Mouse (Mus musculus) cortical plate, adult 2 months (tissue): ENCODE data around the gene Dusp27. TPM values are rescaled to one million over a fixed set of nuclear protein-coding genes. Genes with fewer than 3 reads are reported as not detected.

Experiments used
- H3K27ac ChIP-seq: fragments of 200-500 bp; 2 replicates; pipeline ENCODE4 v1.5.1; 2012; ENCODE audit warnings: low read length, control low read depth, inconsistent platforms; ENCODE audit not compliant: insufficient read depth
- H3K4me1 ChIP-seq: fragments of 200-500 bp; 2 replicates; pipeline ENCODE4 v1.6.1; 2011; ENCODE audit warnings: low read length; ENCODE audit not compliant: control insufficient read depth, insufficient read depth
- H3K4me3 ChIP-seq: fragments of 200-500 bp; 2 replicates; pipeline ENCODE4 v1.5.1; 2011; ENCODE audit warnings: mild to moderate bottlenecking, low read length, control low read depth; ENCODE audit not compliant: insufficient read depth
- CTCF ChIP-seq: fragments of 200-500 bp; IDR thresholded peaks from 2 replicates; pipeline ENCODE4 v1.5.1; 2011; ENCODE audit warnings: mild to moderate bottlenecking, control low read depth, low read length; ENCODE audit not compliant: insufficient read depth; ENCODE audit errors: extremely low read depth
- POLR2A ChIP-seq: fragments of 200-500 bp; IDR thresholded peaks from 2 replicates; pipeline ENCODE4 v1.6.1; 2011; ENCODE audit warnings: mild to moderate bottlenecking, low read length, control low read depth; ENCODE audit not compliant: insufficient read depth; ENCODE audit errors: extremely low read depth
- polyA plus RNA-seq: library from polyadenylated mRNA; depleted of rRNA; stranded (reverse); fragments of >200 nt; gene quantifications from 2 replicates; pipeline ENCODE4 v1.2.3, GENCODE M21; 2012

Dusp27 gene
- polyA plus RNA-seq, 1 experiment: 0.21 TPM

GRCm38 (mm10) chr1:166132367-166132766 lies 4.6 kb upstream of the Dusp27 start:
- no peak for TF ChIP-seq CTCF
- TF ChIP-seq POLR2A: no peak
- H3K27ac ChIP-seq: no peak overlapping the region
- no peaks in the 10 kb centered on the region for H3K4me1 ChIP-seq
- H3K4me3 ChIP-seq: no peak overlapping the region

- no peak within 1 kb of the TSS for H3K4me3 ChIP-seq
- no peak for TF ChIP-seq POLR2A
- no peak for TF ChIP-seq CTCF
- no peaks in the 10 kb centered on the region for H3K4me1 ChIP-seq
- no peak within 1 kb of the TSS for H3K27ac ChIP-seq
Observed at GRCm38 (mm10) chr1:166130224-166130860, 2.6 kb upstream of the Dusp27 start, which contains the start of gene Gpa33. Gene Gpa33 (plus strand): TSS chr1:166130238.

- no peak overlapping the region for H3K4me3 ChIP-seq
- H3K4me1 ChIP-seq: no peaks in the 10 kb centered on the region
- no peak overlapping the region for H3K27ac ChIP-seq
- no peak for TF ChIP-seq CTCF
- TF ChIP-seq POLR2A: no peak
Observed at GRCm38 (mm10) chr1:166128551-166128950, 829 bp upstream of the Dusp27 start.

DNA sequence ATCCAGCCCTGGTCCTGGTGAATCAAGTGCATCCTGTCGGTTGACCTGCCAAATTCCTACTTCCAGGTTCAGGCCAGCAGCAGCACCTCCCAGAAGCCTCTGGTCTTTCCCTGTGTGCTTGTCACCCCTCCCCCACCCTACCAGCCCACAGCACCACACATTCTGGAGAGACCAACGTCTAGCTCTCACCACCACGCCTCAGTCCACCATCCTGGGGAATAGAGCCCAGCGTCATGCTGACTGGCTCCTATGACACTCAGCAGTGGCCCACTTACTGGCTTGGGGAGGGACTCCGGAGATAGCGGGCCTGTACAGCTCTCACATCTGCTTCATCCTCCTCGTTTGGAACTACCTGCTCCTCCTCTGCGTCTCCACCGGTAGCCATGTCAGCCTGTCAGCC lies 927 bp downstream of the Dusp27 start:
- no peak for TF ChIP-seq POLR2A
- no peak for TF ChIP-seq CTCF
- no peak overlapping the region for H3K4me3 ChIP-seq
- H3K4me1 ChIP-seq: no peaks in the 10 kb centered on the region
- H3K27ac ChIP-seq: no peak overlapping the region

DNA sequence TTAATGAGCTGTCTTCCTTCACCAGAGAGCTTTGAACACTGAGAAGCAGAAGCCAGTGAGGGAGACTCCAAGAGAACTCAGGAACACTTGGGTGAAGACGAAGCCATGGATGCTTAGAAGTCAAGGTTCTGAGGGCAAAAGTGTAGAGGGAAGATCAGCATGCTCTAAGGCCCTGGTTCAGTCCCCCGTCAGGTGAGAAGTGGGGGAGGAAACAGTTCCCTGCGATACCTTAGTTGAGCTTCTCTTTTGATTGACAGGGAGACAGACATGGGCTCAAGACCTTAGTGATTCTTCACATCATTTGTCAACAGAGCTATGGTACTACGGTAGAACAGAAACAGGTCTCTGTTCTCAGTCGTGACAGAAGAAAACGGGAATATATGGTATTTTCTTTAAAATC lies 1.4 kb downstream of the Dusp27 start:
- H3K4me1 ChIP-seq: no peaks in the 10 kb centered on the region
- H3K4me3 ChIP-seq: no peak overlapping the region
- TF ChIP-seq CTCF (no peak), POLR2A (no peak)
- no peak overlapping the region for H3K27ac ChIP-seq

DNA sequence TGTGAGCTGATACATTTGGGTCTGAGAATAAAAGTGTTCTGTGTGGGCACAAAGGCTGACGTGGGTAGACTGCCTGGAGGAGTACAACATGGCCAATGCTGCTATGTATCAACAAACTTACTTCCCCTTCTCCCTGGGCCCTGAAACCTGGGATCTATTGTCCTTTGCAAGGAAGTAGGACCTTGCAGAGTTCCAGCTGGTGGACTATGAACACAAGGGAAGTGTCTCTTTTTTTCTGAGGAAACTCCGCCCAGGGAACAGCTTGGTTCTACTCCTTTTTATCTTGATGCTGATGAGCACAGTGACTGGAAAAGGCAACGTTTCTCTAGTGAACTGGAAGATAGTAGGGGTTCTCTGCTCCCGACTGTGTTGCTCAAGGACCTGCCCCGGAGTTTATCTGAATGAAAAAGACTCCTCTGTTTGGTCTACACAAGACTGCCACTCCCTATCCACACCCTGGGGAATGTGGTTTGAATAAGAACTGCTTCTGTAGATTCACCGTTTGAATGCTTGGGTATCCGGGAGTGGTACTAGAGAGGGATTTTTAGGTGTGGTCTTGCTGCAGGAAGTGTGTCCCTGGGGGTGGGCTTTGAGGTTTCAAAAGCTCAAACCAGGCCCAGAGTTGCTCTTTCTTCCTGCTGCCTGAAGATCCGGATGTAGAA lies 2.7 kb downstream of the Dusp27 start:
- TF ChIP-seq CTCF (no peak), POLR2A (no peak)
- H3K4me1 ChIP-seq: no peaks in the 10 kb centered on the region
- H3K27ac ChIP-seq: no peak overlapping the region
- no peak overlapping the region for H3K4me3 ChIP-seq

DNA sequence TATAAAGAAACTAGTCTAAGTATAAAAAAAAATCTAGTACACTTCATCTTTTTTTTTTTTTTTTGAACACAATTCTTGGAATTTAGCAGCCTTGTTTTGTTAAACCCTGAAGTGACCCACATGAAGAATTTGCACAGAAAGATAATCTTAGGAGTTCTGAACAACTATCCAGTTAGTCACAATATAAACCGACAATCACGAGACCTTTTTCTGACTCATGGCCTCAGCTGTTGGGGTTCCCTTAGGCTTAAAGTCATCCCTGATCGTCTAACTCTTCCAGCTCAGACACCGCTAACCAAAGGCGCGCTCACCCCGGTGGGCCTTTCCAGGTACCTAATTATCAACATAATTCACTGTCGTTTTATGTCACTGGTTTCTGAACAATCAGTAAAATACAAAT lies 4.0 kb downstream of the Dusp27 start:
- Histone ChIP-seq H3K27ac (no peak overlapping the region), H3K4me3 (no peak overlapping the region), H3K4me1 (no peaks in the 10 kb centered on the region)
- TF ChIP-seq CTCF (no peak), POLR2A (no peak)

DNA sequence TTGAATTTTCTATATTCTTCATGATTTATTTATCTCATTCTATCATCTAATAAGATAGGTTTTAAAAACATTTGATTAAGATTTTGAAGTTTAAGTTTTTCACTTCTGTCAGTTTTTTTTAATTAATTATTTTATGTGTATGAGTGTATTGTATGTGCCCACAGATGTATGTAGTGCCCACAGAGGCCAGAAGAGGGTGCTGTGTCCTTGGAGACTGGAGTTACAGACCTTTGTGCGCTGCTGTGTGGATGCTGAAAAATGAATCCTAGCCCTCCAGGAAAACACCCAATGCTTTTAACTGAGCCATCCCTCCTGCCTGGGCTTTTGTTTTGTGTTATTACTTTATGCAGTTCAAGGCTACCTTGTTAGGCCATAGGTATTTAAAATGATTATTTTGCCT lies 4.7 kb downstream of the Dusp27 start:
- H3K27ac ChIP-seq: no peak overlapping the region
- no peak overlapping the region for H3K4me3 ChIP-seq
- no peaks in the 10 kb centered on the region for H3K4me1 ChIP-seq
- no peak for TF ChIP-seq CTCF
- TF ChIP-seq POLR2A: no peak

- no peaks in the 10 kb centered on the region for H3K4me1 ChIP-seq
- TF ChIP-seq POLR2A (no peak), CTCF (no peak)
- no peak overlapping the region for H3K27ac ChIP-seq
- H3K4me3 ChIP-seq: no peak overlapping the region
Observed at GRCm38 (mm10) chr1:166122114-166122513, 5.6 kb downstream of the Dusp27 start.
